Mouse (Mus musculus) myocyte (in vitro differentiated cells): ENCODE measurements around the gene Tmem8. TPM values are rescaled to one million over a fixed set of nuclear protein-coding genes. Genes with fewer than 3 reads are reported as not detected.

Source experiments
- H3K27me3 ChIP-seq: one replicate; pipeline ENCODE4 v1.6.1; 2011; ENCODE audit not compliant: control insufficient read depth, insufficient read depth, insufficient read length
- H3K36me3 ChIP-seq: one replicate; pipeline ENCODE4 v1.6.1; 2011; ENCODE audit not compliant: control insufficient read depth, insufficient read depth
- H3K4me2 ChIP-seq: one replicate; pipeline ENCODE4 v1.6.1; 2011; ENCODE audit warnings: low read depth, control low read depth
- H3K4me3 ChIP-seq: one replicate; pipeline ENCODE4 v1.5.1; 2011; ENCODE audit warnings: mild to moderate bottlenecking, control low read depth, moderate library complexity
- H3K79me2 ChIP-seq: one replicate; pipeline ENCODE4 v1.6.1; 2011; ENCODE audit not compliant: control insufficient read depth, insufficient read depth
- H3ac ChIP-seq: one replicate; pipeline ENCODE4 v1.6.1; 2011; ENCODE audit not compliant: control insufficient read depth, insufficient read length
- CEBPB ChIP-seq: IDR thresholded peaks from 2 replicates; pipeline ENCODE4 v1.6.1; 2011; ENCODE audit warnings: mild to moderate bottlenecking, moderate library complexity; ENCODE audit not compliant: poor library complexity, insufficient read depth, severe bottlenecking
- E2F4 ChIP-seq: IDR thresholded peaks from one replicate; pipeline ENCODE4 v1.6.1; 2011; ENCODE audit warnings: mild to moderate bottlenecking, control low read depth, moderate library complexity; ENCODE audit not compliant: insufficient read depth
- MAX ChIP-seq: IDR thresholded peaks from one replicate; pipeline ENCODE4 v1.6.1; 2011; ENCODE audit warnings: low read depth, mild to moderate bottlenecking, control low read depth
- MYOD1 ChIP-seq, 3 experiments: IDR thresholded peaks; one replicate each; pipeline ENCODE4 v1.6.1; 2011; ENCODE audit warnings: control low read depth in 2 of 3, low read depth in 2 of 3, mild to moderate bottlenecking in 2 of 3, moderate library complexity in 1 of 3; ENCODE audit not compliant: insufficient read length in 2 of 3, control insufficient read depth in 1 of 3
- MYOG ChIP-seq, 3 experiments: IDR thresholded peaks; one replicate each; pipeline ENCODE4 v1.6.1; 2011; ENCODE audit warnings: control low read depth in 2 of 3, low read depth in 2 of 3, mild to moderate bottlenecking in 2 of 3; ENCODE audit not compliant: insufficient read length in 2 of 3, control insufficient read depth in 1 of 3, insufficient read depth in 1 of 3
- POLR2A ChIP-seq: IDR thresholded peaks from one replicate; pipeline ENCODE4 v1.6.1; 2011; ENCODE audit warnings: low read depth, mild to moderate bottlenecking, control low read depth, moderate library complexity; ENCODE audit not compliant: insufficient read length
- POLR2AphosphoS2 ChIP-seq: IDR thresholded peaks from one replicate; pipeline ENCODE4 v1.6.1; 2011; ENCODE audit warnings: low read depth, control low read depth; ENCODE audit not compliant: insufficient read length
- REST ChIP-seq: IDR thresholded peaks from one replicate; pipeline ENCODE4 v1.6.1; 2011; ENCODE audit warnings: mild to moderate bottlenecking, control low read depth, moderate library complexity; ENCODE audit not compliant: insufficient read depth, insufficient read length
- SRF ChIP-seq: IDR thresholded peaks from one replicate; pipeline ENCODE4 v1.6.1; 2011; ENCODE audit warnings: low read depth; ENCODE audit not compliant: control insufficient read depth, insufficient read length
- TCF12 ChIP-seq: IDR thresholded peaks from one replicate; pipeline ENCODE4 v1.6.1; 2011; ENCODE audit warnings: mild to moderate bottlenecking, control low read depth; ENCODE audit not compliant: poor library complexity, insufficient read depth, severe bottlenecking
- TCF3 ChIP-seq: IDR thresholded peaks from one replicate; pipeline ENCODE4 v1.6.1; 2011; ENCODE audit warnings: low read depth, control low read depth; ENCODE audit not compliant: insufficient read length
- USF1 ChIP-seq: IDR thresholded peaks from one replicate; pipeline ENCODE4 v1.6.1; 2011; ENCODE audit warnings: low read depth, mild to moderate bottlenecking, control low read depth, moderate library complexity
- polyA plus RNA-seq: library from polyadenylated mRNA; unstranded; fragments of >200 nt; fragmentation: generic; extraction: Trizol; gene quantifications from one replicate; pipeline ENCODE4 v1.2.1, GENCODE M21; 2012; ENCODE audit warnings: missing spikeins

Tmem8 gene
- polyA plus RNA-seq, 1 experiment = 1.5 TPM

DNA sequence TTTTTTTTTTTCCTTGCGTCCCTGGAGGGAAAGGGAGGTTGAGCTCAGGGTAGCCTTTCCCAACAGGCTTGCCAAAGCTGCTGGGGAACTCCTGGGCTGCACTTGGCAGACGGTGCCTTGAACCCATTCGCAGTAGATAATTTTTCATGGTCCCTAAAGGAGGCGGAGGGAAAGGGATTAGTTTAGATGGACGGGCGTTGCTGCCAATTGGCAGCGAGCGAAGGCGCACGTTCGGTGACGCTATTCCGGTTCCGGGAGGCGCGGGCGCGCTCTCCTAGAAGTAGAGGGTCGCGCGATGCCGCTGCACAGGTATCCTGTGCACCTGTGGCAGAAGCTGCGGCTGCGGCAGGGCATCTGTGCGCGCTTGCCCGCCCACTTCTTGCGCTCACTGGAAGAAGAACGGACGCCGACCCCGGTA is 10.2 kb downstream of the Tmem8 start, which contains the start of gene Mrpl28:
Mrpl28 (plus strand) TSS at position 234 of the 418 bp plus-strand sequence.
- peaks cover 15% of the 10 kb centered on the region for H3K79me2 ChIP-seq
- peak within 1 kb of the TSS; percentile 61 for H3ac ChIP-seq
- H3K4me3 ChIP-seq = peak within 1 kb of the TSS; percentile 89
- H3K27me3 ChIP-seq = peaks cover 14% of the 10 kb centered on the region
- TF ChIP-seq POLR2A (peak; percentile 99), TCF3 (no peak), TCF12 (no peak), MAX (no peak), REST (no peak), E2F4 (peak; percentile 5), POLR2AphosphoS2 (peak; percentile 99), MYOD1 (IDR thresholded peaks at IDR 0.05; ENCODE audit: control insufficient read depth in 1 of 3, insufficient read length in 2 of 3, low read depth in 2 of 3) (peak in 1 of 3 experiments; percentile 23), CEBPB (no peak)
- H3K4me2 ChIP-seq = peak within 1 kb of the TSS; percentile 99
- H3K36me3 ChIP-seq = peaks cover 1% of the 10 kb centered on the region

DNA sequence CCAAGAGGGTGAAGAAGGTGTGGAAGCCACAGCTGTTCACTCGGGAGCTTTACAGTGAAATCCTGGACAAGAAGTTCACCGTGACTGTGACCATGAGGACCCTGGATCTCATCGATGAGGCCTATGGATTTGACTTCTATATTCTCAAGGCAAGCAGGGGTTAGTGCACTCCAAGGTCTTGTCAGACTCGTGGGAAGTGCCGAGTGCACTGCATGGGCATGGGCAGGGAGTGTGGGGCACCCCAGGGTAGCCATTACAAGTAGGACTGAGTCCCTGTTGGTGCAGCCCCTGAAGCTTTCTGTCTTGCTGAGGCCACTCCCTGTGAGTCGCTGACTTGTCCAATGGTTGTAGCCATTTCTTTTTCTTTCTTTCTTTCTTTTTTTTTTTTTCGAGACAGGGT is 11.5 kb downstream of the Tmem8 start:
- Histone ChIP-seq H3K4me2 (peak overlapping the region; percentile 99), H3K36me3 (peaks cover 5% of the 10 kb centered on the region), H3K79me2 (peaks cover 15% of the 10 kb centered on the region), H3K27me3 (peaks cover 2% of the 10 kb centered on the region), H3K4me3 (peak overlapping the region; percentile 89), H3ac (no peak overlapping the region)
- no peak for TF ChIP-seq E2F4
- TF ChIP-seq CEBPB = no peak
- no peak for TF ChIP-seq TCF3
- TF ChIP-seq TCF12 = no peak
- no peak for TF ChIP-seq USF1
- no peak for TF ChIP-seq MYOD1 (IDR thresholded peaks at IDR 0.05; ENCODE audit: control insufficient read depth in 1 of 3, insufficient read length in 2 of 3, low read depth in 2 of 3)
- TF ChIP-seq SRF = no peak
- TF ChIP-seq POLR2AphosphoS2 = no peak
- TF ChIP-seq REST = no peak
- no peak for TF ChIP-seq MAX
- TF ChIP-seq MYOG (IDR thresholded peaks at IDR 0.05; ENCODE audit: control insufficient read depth in 1 of 3, insufficient read depth in 1 of 3, insufficient read length in 2 of 3, low read depth in 2 of 3) = no peak
- no peak for TF ChIP-seq POLR2A

GRCm38 (mm10) chr17:26125226-26125625 is 12.1 kb downstream of the Tmem8 start:
- no peak overlapping the region for H3K4me3 ChIP-seq
- H3K36me3 ChIP-seq = peaks cover 5% of the 10 kb centered on the region
- H3K27me3 ChIP-seq = no peaks in the 10 kb centered on the region
- no peak overlapping the region for H3K4me2 ChIP-seq
- no peak overlapping the region for H3ac ChIP-seq
- peaks cover 15% of the 10 kb centered on the region for H3K79me2 ChIP-seq
- no peak for TF ChIP-seq MYOD1 (IDR thresholded peaks at IDR 0.05; ENCODE audit: control insufficient read depth in 1 of 3, insufficient read length in 2 of 3, low read depth in 2 of 3)
- TF ChIP-seq REST = no peak
- no peak for TF ChIP-seq SRF
- TF ChIP-seq MAX = no peak
- TF ChIP-seq TCF3 = no peak
- TF ChIP-seq MYOG (IDR thresholded peaks at IDR 0.05; ENCODE audit: control insufficient read depth in 1 of 3, insufficient read depth in 1 of 3, insufficient read length in 2 of 3, low read depth in 2 of 3) = no peak
- no peak for TF ChIP-seq POLR2AphosphoS2
- TF ChIP-seq POLR2A = no peak
- TF ChIP-seq E2F4 = no peak
- TF ChIP-seq CEBPB = no peak
- no peak for TF ChIP-seq TCF12
- no peak for TF ChIP-seq USF1

DNA sequence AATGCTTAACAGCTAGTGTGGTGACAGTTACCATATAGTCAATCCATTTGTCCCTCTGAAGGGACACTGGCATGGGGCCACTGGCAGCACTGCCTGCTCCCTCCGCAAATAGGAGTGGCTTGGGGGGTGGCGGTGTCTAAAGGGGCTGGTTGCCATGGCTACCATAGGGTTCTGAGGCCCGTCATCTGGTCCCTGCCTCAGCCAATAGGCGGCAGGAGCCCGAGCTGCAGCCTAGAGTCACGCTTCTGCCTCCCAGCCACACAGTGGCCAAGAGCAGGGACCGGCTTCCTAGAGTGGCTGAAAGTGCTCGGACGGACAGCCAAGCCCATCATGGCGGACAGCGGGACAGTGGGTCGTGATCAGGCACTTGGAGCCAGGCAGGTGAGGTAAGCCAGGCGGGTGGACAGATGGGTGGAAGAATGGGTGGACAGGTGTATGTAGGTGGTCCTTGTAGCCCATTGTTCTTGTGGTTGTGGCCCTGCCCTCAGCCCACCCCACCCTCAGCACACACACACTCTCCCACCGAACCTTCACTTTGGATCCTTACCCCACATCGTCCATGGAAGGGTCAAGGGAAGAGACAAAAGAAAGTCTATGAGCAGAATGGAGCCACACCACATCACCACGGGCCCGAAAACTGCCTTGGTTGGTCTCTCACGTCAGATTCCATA is 18.1 kb downstream of the Tmem8 start:
- Histone ChIP-seq H3ac (no peak overlapping the region), H3K4me3 (no peak overlapping the region), H3K27me3 (no peaks in the 10 kb centered on the region), H3K79me2 (no peaks in the 10 kb centered on the region), H3K4me2 (no peak overlapping the region), H3K36me3 (peaks cover 5% of the 10 kb centered on the region)
- TF ChIP-seq POLR2AphosphoS2 = no peak
